Mouse (Mus musculus) lung, postnatal 0 days (tissue): Measurements from ENCODE around the gene Fam168a.

Source experiments
- CTCF ChIP-seq: IDR thresholded peaks from 2 replicates; pipeline ENCODE4 v1.5.1; 2016; ENCODE audit warnings: antibody characterized with exemption, mild to moderate bottlenecking
- EP300 ChIP-seq: IDR thresholded peaks from 2 replicates; pipeline ENCODE4 v1.6.1; 2016; ENCODE audit warnings: antibody characterized with exemption, mild to moderate bottlenecking, control low read depth

GRCm38 (mm10) chr7:100871355-100871754, 164.9 kb downstream of the Fam168a start:
- TF ChIP-seq EP300 (no peak), CTCF (no peak)
